Mouse (Mus musculus): ENCODE measurements around the gene Hivep3. TPM values are rescaled to one million over a fixed set of nuclear protein-coding genes. Genes with fewer than 3 reads are reported as not detected.

Hivep3 gene
- polyA plus RNA-seq, 1 experiment from 2014 or later = 2.0 TPM

DNA sequence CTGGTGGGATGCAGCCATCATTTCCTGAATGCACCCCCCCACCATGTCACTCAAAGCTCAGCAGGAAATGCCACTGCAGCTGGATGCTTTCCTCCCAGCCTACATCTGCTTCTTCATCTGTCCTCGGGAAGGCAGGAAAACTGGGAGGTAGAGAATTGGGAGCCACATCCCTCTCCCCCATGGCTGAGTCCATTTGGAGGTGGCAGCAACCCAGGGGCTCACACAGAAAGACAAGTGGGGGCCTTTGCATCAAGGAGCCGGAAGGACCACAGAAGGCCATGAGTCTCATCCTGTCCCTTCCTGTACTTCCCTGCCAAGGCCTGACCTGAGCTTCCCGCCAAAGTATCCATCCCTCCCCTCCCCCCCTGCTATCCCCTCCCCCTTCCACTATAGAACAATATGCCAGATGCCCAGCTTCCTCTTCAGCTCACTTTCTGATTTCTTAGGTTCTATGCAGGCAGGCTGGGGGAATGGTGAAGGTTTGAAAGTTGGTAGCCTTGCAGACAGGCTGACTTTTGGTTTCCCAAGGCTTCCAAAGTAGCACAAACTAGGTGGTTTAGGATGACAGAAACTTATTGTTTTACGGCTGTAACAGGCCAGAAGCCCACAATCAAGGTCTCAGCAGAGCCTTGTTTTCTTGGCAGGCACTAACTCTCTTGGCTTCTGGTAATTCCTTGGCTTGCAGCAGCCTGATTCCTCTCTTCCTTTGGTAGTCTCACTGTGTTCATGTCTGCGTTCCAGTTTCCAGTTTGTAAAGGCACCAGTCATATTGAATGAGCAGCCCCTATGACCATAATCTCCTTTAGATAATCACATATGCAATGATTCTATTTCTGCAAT is 46.2 kb downstream of the Hivep3 start:
- no peak overlapping the region for H3K4me2 ChIP-seq
- H3K4me1 ChIP-seq (ENCODE audit: control insufficient read depth, insufficient read depth, low read length) = no peaks in the 10 kb centered on the region
- H3K9me3 ChIP-seq (ENCODE audit: control insufficient read depth, low read length) = no peaks in the 10 kb centered on the region
- no peak for DNase-seq (ENCODE audit: low spot score, missing footprints)
- H3K36me3 ChIP-seq (ENCODE audit: control insufficient read depth, insufficient read depth, low read length) = no peaks in the 10 kb centered on the region
- no peak overlapping the region for H3K4me3 ChIP-seq (ENCODE audit: low read depth, low read length)
- 61% methylated on average over 5 of the region's 5 CpGs for WGBS
- no peak overlapping the region for H3K9ac ChIP-seq (ENCODE audit: low read length)
- no peak overlapping the region for H3K27ac ChIP-seq (ENCODE audit: low read depth, low read length)
- H3K27me3 ChIP-seq (ENCODE audit: control insufficient read depth, insufficient read depth, low read length) = no peaks in the 10 kb centered on the region
- no peak for ATAC-seq (ENCODE audit: low FRiP score)

- no peaks in the 10 kb centered on the region for H3K9me3 ChIP-seq (ENCODE audit: control insufficient read depth, low read length)
- no peak overlapping the region for H3K4me3 ChIP-seq (ENCODE audit: low read depth, low read length)
- no peaks in the 10 kb centered on the region for H3K4me1 ChIP-seq (ENCODE audit: control insufficient read depth, insufficient read depth, low read length)
- ATAC-seq (ENCODE audit: low FRiP score) (no peak), DNase-seq (ENCODE audit: low spot score, missing footprints) (no peak)
- H3K4me2 ChIP-seq = no peak overlapping the region
- H3K36me3 ChIP-seq (ENCODE audit: control insufficient read depth, insufficient read depth, low read length) = no peaks in the 10 kb centered on the region
- H3K27me3 ChIP-seq (ENCODE audit: control insufficient read depth, insufficient read depth, low read length) = no peaks in the 10 kb centered on the region
- H3K9ac ChIP-seq (ENCODE audit: low read length) = no peak overlapping the region
- H3K27ac ChIP-seq (ENCODE audit: low read depth, low read length) = no peak overlapping the region
- 90% methylated on average over 6 of the region's 6 CpGs for WGBS
Observed at GRCm38 (mm10) chr4:119780881-119781280, 47.3 kb downstream of the Hivep3 start.

GRCm38 (mm10) chr4:119784959-119785358 is 51.4 kb downstream of the Hivep3 start:
- Histone ChIP-seq H3K4me1 (ENCODE audit: control insufficient read depth, insufficient read depth, low read length) (no peaks in the 10 kb centered on the region), H3K27me3 (ENCODE audit: control insufficient read depth, insufficient read depth, low read length) (no peaks in the 10 kb centered on the region), H3K36me3 (ENCODE audit: control insufficient read depth, insufficient read depth, low read length) (no peaks in the 10 kb centered on the region), H3K9me3 (ENCODE audit: control insufficient read depth, low read length) (no peaks in the 10 kb centered on the region), H3K4me3 (ENCODE audit: low read depth, low read length) (no peak overlapping the region), H3K9ac (ENCODE audit: low read length) (no peak overlapping the region), H3K27ac (ENCODE audit: low read depth, low read length) (no peak overlapping the region), H3K4me2 (no peak overlapping the region)
- ATAC-seq (ENCODE audit: low FRiP score) = no peak
- WGBS = 85% methylated on average over 3 of the region's 3 CpGs
- DNase-seq (ENCODE audit: low spot score, missing footprints) = no peak

DNA sequence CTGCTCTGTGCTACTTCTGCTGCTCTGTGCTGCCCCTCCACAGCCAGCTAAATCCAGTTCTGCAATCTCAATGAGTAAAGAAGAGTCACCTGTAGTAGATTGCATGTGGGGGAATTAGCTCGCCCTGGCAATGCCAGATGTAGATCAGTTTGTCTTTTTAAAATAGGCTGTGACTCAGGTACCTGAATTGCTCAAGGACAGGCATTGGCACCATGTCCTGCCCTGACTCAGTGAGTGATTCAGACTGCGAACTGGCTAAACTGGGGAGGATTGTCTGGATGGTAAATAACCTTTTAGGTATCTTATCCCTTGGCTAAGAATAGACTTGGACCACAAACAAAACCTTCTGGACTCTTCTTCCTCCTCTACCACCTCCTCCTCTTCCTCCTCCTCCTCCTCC is 52.7 kb downstream of the Hivep3 start:
- no peak overlapping the region for H3K4me3 ChIP-seq (ENCODE audit: low read depth, low read length)
- no peaks in the 10 kb centered on the region for H3K27me3 ChIP-seq (ENCODE audit: control insufficient read depth, insufficient read depth, low read length)
- no peaks in the 10 kb centered on the region for H3K36me3 ChIP-seq (ENCODE audit: control insufficient read depth, insufficient read depth, low read length)
- no peak overlapping the region for H3K4me2 ChIP-seq
- H3K9ac ChIP-seq (ENCODE audit: low read length) = no peak overlapping the region
- ATAC-seq (ENCODE audit: low FRiP score) (no peak), DNase-seq (ENCODE audit: low spot score, missing footprints) (no peak)
- no peak overlapping the region for H3K27ac ChIP-seq (ENCODE audit: low read depth, low read length)
- no peaks in the 10 kb centered on the region for H3K9me3 ChIP-seq (ENCODE audit: control insufficient read depth, low read length)
- no peaks in the 10 kb centered on the region for H3K4me1 ChIP-seq (ENCODE audit: control insufficient read depth, insufficient read depth, low read length)
- 79% methylated on average over 2 of the region's 2 CpGs for WGBS

GRCm38 (mm10) chr4:119786721-119787120 is 53.1 kb downstream of the Hivep3 start:
- DNase-seq (ENCODE audit: low spot score, missing footprints) (no peak), ATAC-seq (ENCODE audit: low FRiP score) (no peak)
- Histone ChIP-seq H3K9me3 (ENCODE audit: control insufficient read depth, low read length) (no peaks in the 10 kb centered on the region), H3K4me2 (no peak overlapping the region), H3K4me3 (ENCODE audit: low read depth, low read length) (no peak overlapping the region), H3K27me3 (ENCODE audit: control insufficient read depth, insufficient read depth, low read length) (no peaks in the 10 kb centered on the region), H3K4me1 (ENCODE audit: control insufficient read depth, insufficient read depth, low read length) (no peaks in the 10 kb centered on the region), H3K27ac (ENCODE audit: low read depth, low read length) (no peak overlapping the region), H3K9ac (ENCODE audit: low read length) (no peak overlapping the region), H3K36me3 (ENCODE audit: control insufficient read depth, insufficient read depth, low read length) (no peaks in the 10 kb centered on the region)
- 42% methylated on average over 1 of the region's 2 CpGs for WGBS

DNA sequence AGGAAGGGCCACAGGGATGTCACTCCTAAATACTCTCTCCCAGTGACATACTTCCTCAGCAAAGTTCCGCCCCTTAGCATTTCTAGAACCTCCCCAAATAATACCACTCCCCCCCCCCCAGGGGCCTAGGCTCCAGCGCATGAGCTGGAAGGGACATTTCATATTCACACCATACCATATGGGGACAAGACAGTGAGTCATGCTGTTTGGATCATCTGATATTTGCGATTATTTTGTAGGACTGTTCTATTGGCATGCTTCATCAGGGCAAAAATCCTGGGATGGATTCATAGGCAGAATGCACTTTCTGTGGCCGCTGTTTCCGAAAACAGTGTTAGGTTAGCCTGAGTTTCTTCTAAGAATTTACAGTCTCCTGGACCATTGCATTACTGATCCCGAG is 55.2 kb downstream of the Hivep3 start:
- no peak for ATAC-seq (ENCODE audit: low FRiP score)
- Histone ChIP-seq H3K36me3 (ENCODE audit: control insufficient read depth, insufficient read depth, low read length) (no peaks in the 10 kb centered on the region), H3K4me2 (no peak overlapping the region), H3K27ac (ENCODE audit: low read depth, low read length) (no peak overlapping the region), H3K4me1 (ENCODE audit: control insufficient read depth, insufficient read depth, low read length) (no peaks in the 10 kb centered on the region), H3K9me3 (ENCODE audit: control insufficient read depth, low read length) (no peaks in the 10 kb centered on the region), H3K27me3 (ENCODE audit: control insufficient read depth, insufficient read depth, low read length) (no peaks in the 10 kb centered on the region), H3K9ac (ENCODE audit: low read length) (no peak overlapping the region), H3K4me3 (ENCODE audit: low read depth, low read length) (no peak overlapping the region)
- WGBS = 97% methylated on average over 6 of the region's 6 CpGs
- no peak for DNase-seq (ENCODE audit: low spot score, missing footprints)

DNA sequence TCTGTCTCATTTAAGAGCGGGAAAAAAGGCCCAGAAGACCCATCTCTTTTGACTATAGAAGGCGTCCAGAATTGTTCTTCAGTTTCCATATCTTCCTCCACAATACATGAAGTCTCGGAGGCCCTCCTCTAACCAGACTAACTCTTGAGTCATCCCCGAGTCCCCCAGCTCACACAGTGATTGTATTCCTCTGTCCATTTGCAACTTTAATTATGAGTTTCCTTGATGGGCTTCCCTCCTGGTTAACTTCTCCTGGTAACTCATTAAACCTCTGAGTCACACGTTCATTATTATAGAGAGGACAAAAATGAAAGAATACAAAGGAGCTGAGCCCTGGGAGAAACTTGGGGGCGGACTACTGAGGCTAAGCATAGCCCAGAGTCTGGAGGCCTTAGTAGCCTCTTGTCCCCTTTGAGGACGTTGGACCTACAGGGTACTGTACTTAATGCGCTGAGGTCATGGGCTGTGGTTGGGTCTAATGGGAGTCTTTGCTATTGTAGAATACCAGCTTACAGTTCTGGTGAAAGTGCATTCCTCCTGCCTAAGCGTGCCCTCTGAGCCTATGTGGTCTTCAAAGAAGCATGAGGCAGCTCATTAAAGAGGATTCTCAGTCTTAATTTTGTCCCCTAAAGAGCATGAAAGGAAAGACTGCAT is 56.0 kb downstream of the Hivep3 start:
- Histone ChIP-seq H3K4me2 (no peak overlapping the region), H3K36me3 (ENCODE audit: control insufficient read depth, insufficient read depth, low read length) (no peaks in the 10 kb centered on the region), H3K4me3 (ENCODE audit: low read depth, low read length) (no peak overlapping the region), H3K9me3 (ENCODE audit: control insufficient read depth, low read length) (no peaks in the 10 kb centered on the region), H3K27ac (ENCODE audit: low read depth, low read length) (no peak overlapping the region), H3K27me3 (ENCODE audit: control insufficient read depth, insufficient read depth, low read length) (no peaks in the 10 kb centered on the region), H3K9ac (ENCODE audit: low read length) (no peak overlapping the region), H3K4me1 (ENCODE audit: control insufficient read depth, insufficient read depth, low read length) (no peaks in the 10 kb centered on the region)
- no peak for DNase-seq (ENCODE audit: low spot score, missing footprints)
- 80% methylated on average over 9 of the region's 9 CpGs for WGBS
- ATAC-seq (ENCODE audit: low FRiP score) = no peak

- no peak overlapping the region for H3K4me3 ChIP-seq (ENCODE audit: low read depth, low read length)
- no peaks in the 10 kb centered on the region for H3K4me1 ChIP-seq (ENCODE audit: control insufficient read depth, insufficient read depth, low read length)
- no peaks in the 10 kb centered on the region for H3K9me3 ChIP-seq (ENCODE audit: control insufficient read depth, low read length)
- no peak for ATAC-seq (ENCODE audit: low FRiP score)
- DNase-seq (ENCODE audit: low spot score, missing footprints) = no peak
- H3K4me2 ChIP-seq = no peak overlapping the region
- H3K9ac ChIP-seq (ENCODE audit: low read length) = no peak overlapping the region
- no peaks in the 10 kb centered on the region for H3K36me3 ChIP-seq (ENCODE audit: control insufficient read depth, insufficient read depth, low read length)
- H3K27ac ChIP-seq (ENCODE audit: low read depth, low read length) = no peak overlapping the region
- H3K27me3 ChIP-seq (ENCODE audit: control insufficient read depth, insufficient read depth, low read length) = no peaks in the 10 kb centered on the region
- WGBS = 68% methylated on average over 3 of the region's 3 CpGs
Observed at GRCm38 (mm10) chr4:119798891-119799290, 65.3 kb downstream of the Hivep3 start.

- no peaks in the 10 kb centered on the region for H3K27me3 ChIP-seq (ENCODE audit: control insufficient read depth, insufficient read depth, low read length)
- no peak overlapping the region for H3K9ac ChIP-seq (ENCODE audit: low read length)
- 93% methylated on average over 2 of the region's 2 CpGs for WGBS
- H3K4me1 ChIP-seq (ENCODE audit: control insufficient read depth, insufficient read depth, low read length) = no peaks in the 10 kb centered on the region
- no peak for DNase-seq (ENCODE audit: low spot score, missing footprints)
- H3K27ac ChIP-seq (ENCODE audit: low read depth, low read length) = no peak overlapping the region
- no peak overlapping the region for H3K4me2 ChIP-seq
- H3K36me3 ChIP-seq (ENCODE audit: control insufficient read depth, insufficient read depth, low read length) = no peaks in the 10 kb centered on the region
- H3K9me3 ChIP-seq (ENCODE audit: control insufficient read depth, low read length) = no peaks in the 10 kb centered on the region
- H3K4me3 ChIP-seq (ENCODE audit: low read depth, low read length) = no peak overlapping the region
- no peak for ATAC-seq (ENCODE audit: low FRiP score)
Observed at GRCm38 (mm10) chr4:119806556-119806955, 73.0 kb downstream of the Hivep3 start.
